Mouse (Mus musculus) natural killer cell, adult 2 months (primary cell): ENCODE results near the gene Fam171b.
A peak's percentile ranks its signal among the peaks of the same experiment; 100 is the strongest.

ENCODE experiments used
- DNase-seq, 2 experiments: peaks; one replicate each; pipeline ENCODE4 v3.0.0; 2022; ENCODE audit warnings: low spot score in 2 of 2

The Fam171b gene

DNA sequence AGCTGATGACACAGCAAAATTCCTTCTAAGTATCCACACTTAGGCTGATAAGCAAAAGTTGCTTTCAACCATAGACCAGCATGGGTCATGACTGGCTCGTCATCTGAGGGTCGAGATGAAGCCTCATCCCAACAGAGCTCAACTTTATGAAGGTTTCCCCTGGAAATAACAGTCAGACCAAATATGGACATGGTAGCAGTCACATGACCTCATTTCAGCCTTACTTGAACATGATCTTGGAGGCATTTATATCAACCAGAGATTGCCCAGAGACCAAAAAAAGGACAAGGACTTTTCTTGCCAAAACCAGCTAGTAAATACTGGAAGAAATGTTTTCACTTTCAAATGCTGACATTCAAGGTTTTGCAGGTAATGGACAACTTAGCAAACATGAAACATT, 81.3 kb downstream of the Fam171b start:
- DNase-seq = no peak

DNA sequence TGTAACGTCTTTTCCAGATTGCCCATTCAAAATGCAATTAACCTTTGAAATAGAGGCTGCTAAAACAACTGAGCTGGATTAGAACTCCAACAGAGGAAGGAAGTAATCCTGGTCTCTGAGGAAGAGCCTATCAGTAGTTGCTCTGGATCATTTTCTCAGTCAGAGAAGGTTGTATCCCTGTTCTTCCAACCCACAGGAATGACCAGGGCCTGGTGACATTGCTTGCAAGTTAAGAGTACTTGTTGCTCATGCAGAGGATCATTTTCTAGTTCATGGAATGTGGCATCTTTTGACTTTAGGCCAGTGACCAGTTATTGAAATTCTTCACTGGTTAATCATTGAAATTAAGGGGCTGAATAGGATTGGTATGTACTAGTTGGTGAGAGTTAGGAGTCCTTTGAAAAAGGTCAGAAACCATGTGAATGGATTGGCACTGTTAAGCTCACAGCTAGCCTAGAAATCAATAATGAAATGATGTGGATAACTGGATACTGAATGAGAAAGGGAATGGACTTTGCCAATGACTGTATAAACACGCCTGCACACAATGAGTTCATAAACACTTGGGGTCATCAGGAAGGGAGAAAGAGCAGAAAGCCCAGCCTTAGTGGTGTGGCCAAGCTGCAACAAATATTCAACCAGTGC, 89.6 kb downstream of the Fam171b start:
- no peak for DNase-seq

DNA sequence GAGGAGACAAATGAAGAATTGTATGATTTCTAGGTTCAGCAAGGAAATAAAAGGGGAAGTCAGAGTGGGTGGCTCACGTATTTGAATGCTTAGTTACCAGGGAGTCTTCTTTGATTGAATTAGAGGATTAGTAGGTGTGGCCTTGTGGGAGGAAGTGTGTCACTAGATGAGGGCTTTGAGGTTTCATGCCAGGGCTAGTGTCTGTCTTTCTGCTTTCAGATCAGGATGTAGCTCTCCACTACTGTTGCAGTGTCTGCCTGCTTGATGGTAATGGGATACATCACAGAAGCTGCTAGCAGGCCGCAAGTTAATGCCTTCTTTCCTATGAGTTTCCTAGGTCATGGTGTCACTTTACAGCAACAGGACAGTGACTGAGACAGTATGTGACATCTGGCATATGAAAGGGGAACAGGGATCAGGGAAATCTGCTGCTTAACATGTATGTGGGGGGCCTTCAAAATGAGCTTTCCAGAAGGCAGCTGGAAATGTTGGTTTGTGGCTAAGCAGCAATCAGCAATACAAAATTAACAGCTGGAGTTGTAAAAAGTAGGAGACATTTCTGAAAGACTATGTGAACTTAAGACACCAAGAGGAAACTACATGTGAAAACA, 117.1 kb downstream of the Fam171b start:
- DNase-seq = peak; percentile 3 to 62
